Mouse (Mus musculus) T-cell, adult 2 months (primary cell): ENCODE measurements around the gene Gm7879.
A peak's percentile ranks its signal among the peaks of the same experiment; 100 is the strongest.

Source experiments
- DNase-seq: peaks from one replicate; pipeline ENCODE4 v3.0.0; 2022; ENCODE audit warnings: low spot score

Gm7879 gene

GRCm38 (mm10) chr5:43948748-43949275 is 35.9 kb downstream of the Gm7879 start:
- DNase-seq = peak; percentile 15

- DNase-seq = no peak
Measured at GRCm38 (mm10) chr5:43953241-43953640, 40.3 kb downstream of the Gm7879 start.

- DNase-seq = no peak
Measured at GRCm38 (mm10) chr5:43959884-43960440, 47.0 kb downstream of the Gm7879 start.

- no peak for DNase-seq
Measured at GRCm38 (mm10) chr5:43961056-43961455, 48.1 kb downstream of the Gm7879 start.
